Mouse (Mus musculus): ENCODE results near the gene Gtdc1.

DNA sequence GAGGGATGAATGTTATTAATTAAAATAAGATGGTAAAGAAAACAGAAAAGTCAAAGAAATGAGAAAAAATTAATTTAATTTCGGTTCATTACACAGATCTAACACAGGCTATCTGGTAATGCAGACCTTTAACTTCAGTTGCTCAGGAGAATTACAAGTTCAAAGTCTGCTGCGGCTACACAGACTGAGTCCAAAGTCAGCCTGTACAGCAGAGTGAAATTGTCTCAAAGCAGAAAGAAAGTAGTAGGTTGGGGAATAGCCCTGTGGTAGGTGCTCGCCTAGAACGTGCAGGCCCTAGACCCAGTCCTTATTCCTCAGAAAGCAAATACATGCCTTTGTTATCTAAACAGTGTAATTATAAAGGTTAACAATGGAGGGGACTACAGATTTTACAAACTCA, 135.6 kb downstream of the Gtdc1 start:
- no peak for TF ChIP-seq CTCF (IDR thresholded peaks at IDR 0.05; ENCODE audit: control insufficient read depth, insufficient read depth, insufficient replicate concordance, low read depth, low read length)
- TF ChIP-seq POLR2A (IDR thresholded peaks at IDR 0.05; ENCODE audit: control insufficient read depth, low read depth, low read length) = no peak

Measured in testis, adult 2 months (tissue).